Mouse (Mus musculus) adrenal gland, postnatal 14 days (tissue): Measurements from ENCODE around the gene Rps6ka5. TPM values are rescaled to one million over a fixed set of nuclear protein-coding genes. Genes with fewer than 3 reads are reported as not detected.

Experiments used
- DNase-seq: peaks from one replicate; pipeline ENCODE4 v3.0.0; 2021; ENCODE audit warnings: mixed read lengths
- total RNA-seq: library from RNA; stranded (reverse); gene quantifications from 2 replicates; pipeline ENCODE4 v1.2.3, GENCODE M21; 2021

Gene Rps6ka5
- total RNA-seq, 1 experiment from 2014 or later: 11.2 TPM

DNA sequence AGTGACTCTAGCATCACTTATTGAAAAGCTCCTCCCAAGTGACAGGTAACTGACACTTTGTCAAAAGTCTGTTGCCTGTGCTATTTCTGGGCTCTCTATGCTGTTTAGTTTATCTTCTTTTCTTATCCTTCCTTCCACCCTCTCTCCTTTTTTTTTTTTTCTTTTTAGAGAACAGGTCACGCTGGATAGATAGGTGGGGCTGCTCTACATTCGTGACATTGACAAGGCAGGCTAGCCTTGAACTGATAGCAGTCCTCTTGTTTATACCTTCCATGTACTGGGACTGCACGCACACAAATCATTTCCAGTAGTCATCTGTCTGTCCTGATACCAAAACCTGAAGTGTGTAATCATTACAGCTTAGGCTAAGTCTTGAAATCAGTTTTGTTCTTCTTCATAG lies 132.1 kb downstream of the Rps6ka5 start:
- no peak for DNase-seq

DNA sequence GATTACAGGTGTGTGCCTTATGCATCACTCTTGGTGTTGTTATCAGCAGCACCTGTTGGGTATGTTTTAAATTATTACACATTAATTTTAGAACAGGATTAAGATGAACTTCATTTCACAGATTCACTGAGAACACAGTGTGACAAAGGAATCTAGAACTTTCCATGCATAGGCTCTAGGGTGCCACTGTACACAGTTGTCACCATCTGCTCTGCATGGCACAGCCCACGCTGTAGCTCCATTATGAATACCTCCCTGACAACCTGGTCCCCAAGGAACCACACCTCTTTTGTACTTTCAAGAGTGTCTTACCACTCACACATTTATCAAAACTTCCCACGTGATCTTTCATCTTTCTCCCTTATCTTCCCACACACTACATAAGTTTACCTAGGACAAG lies 140.2 kb downstream of the Rps6ka5 start:
- no peak for DNase-seq

DNA sequence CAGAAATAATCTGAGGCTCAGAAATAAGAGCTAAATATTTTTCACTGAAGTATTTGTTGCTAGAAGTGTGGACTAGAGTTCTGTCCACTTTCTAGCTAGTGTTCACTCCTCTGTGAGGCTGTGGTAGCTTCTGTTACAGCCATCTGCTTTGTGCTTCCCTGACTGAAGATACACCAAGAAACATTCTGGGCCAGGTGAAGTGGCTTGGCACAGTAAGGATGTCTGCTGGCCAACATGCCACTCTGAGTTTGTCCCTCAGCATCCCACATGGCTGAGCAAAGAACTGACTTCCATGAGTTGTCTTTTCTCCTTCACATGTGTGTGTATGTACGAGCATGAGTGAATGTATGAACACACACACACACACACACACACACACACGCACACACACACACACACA lies 147.6 kb downstream of the Rps6ka5 start:
- DNase-seq: no peak

DNA sequence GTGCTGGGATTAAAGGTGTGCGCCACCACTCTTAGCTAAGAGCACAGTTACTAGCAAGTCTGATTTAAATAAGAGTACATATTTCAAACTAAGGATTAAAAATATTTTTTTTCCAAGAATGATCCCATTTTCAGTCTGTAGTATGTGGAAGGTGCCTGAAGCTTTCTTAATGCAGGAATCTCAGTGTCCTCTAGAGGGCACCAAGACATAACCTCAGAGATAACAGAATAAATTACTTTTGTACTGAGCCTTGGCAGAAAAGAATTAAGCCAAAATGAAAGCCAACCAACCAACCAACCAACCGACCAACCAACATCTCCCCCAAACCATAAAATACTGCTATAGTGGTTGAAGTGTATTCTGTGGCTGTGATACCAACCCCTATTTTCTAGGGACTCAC lies 148.5 kb downstream of the Rps6ka5 start:
- peak; percentile 31 for DNase-seq

DNA sequence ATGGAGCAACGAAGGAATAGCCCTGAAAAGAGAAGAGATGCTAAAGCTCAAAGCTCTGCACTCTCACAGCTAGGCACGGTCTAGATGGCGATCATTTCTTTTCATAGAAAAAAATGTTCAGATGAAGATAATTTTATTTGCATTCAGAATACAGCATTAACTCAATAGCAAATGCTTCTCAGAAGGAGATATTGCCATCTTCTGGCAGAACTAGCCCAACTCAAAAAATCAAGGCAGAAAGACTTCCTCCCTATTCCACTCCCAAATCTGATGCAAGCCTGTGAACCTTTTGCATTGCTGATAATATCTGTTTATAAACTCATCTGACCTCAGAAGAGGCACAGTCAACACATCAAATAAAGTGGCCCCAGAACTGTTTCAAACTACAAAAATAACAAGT lies 151.0 kb downstream of the Rps6ka5 start:
- DNase-seq: no peak

DNA sequence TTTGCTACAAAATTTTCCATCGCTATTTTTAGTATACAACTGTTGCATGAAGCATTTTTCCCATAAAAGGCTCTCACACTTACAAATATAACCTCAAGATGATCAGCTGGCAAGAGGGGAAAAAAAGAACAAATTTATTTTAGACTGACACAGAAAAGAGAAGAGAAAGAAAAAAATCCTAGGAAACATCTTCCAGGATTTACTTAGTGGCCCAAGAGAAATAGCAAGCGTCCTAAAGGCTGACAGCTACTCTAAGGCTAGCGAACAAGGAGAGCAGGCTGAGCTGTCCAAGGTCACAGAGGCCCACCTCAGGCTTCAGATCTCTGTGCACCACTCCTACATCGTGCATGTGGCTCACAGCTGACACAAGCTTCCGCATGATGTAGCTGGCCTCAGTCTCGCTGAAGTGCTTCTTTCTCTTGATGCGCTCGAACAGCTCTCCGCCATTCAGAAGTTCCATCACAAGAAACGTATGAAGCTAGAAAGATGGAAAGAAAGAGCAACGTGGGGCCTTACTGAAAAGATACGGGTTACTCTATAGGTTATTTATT lies 156.2 kb downstream of the Rps6ka5 start:
- no peak for DNase-seq

DNA sequence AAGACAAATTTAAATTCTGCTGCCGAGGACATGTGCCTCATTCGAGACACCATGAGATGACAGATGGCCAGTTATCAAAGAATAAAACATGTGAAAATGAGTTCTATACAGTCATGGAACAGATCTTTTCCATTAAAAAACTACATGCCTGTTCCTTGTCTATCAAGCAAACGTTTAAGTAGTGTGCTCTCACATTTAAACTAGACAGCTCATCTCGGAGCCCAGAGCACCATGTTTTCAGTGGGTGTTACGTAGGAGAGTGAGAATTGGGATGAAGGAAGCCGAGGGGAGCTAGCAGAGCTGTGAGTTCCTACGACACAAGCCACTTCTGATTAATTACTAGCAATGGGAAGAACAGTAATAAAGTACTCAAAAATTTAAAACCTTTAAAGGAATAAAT lies 158.0 kb downstream of the Rps6ka5 start:
- DNase-seq: no peak

DNA sequence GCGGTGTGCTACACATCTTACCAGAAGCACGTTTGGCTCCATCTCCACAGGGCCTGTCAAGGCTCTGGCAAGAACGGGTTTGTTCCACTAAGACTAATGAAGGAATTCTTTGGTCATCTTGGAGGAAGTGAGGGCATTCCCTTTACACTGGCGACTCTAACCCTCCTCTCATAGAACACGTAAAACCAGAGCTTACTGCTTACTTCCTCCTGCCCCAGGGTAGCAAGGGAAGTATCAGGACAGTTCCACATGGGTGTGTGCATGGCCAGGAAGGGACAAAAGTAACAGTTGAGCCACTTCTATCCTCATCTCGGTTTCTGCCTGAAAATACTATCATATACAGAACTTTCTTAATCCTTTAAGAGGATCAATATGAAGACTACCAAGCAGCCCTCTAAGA lies 158.7 kb downstream of the Rps6ka5 start:
- DNase-seq: no peak

DNA sequence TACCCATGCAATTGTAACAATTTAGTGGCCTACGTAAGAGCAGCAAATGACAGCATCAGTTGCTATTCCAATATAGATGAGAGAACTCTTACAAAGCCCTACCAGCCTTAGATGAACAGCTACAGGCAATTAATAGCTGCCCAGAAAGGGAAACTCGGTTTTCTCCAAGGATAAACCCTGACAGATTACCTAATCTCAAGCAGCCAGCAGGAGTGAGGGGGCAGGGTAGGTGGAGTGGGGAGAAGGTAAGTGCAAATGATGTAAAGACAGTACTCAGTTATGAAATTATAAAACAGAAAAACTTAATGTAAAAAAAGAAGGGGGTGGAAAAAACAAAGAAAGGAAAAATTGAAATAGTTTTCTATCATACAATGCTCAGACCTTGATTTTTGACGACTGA lies 159.2 kb downstream of the Rps6ka5 start:
- no peak for DNase-seq

DNA sequence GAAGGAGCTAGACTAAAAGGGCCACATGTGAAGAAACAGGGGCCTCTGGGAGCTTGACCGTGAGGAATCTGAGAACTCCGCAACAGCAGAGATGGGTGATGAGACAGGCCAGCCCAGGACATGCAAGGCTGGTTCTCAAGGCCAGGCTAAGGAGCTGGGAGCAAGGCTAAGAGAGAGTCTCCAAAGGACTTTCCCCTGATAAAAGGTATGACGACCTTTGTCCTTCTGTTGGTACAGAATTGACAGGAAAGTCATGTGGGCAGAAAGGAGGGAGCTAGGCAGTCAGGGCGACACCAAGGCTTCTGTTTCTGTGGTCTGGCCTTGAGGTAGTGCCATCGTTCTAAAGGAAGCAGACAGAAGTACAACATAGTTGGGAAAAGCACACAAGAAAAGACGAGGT lies 173.1 kb downstream of the Rps6ka5 start:
- DNase-seq: no peak

DNA sequence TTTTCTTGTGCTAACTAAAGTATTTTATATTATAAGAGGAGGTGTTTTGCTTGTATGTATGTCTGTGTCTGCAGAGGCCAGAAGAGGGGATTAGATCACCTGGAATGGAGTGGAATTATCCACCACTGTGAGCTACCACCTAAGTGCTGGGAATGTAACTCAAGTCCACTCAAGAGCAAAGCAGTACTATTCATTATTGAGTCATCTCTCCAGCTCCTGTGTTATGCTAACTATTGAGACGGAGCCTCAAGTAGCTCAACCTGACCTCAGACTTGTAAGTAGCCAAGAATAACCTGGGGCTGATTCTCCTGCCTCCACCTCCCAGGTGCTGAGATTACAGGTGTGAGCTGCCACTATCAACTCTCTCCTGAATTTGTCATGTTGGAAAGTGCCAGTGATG lies 174.8 kb downstream of the Rps6ka5 start:
- DNase-seq: no peak

DNA sequence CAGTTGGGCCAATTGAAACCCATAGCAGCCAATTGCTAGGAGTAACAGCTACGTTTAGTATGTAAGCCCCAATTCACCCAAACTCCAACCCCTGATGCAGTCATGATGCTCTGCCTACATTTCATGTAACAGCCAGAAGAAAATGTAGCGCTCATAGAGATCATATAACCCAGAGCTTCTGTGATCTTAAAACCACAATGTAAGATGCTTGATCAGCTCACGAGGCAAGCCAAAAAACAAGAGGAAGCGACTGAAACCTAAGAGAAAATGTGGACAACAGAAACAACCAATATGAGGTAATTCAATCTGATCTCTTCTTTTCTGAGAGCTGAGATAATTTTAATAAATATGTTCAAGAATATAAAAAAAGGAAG lies 182.6 kb downstream of the Rps6ka5 start:
- DNase-seq: no peak

DNA sequence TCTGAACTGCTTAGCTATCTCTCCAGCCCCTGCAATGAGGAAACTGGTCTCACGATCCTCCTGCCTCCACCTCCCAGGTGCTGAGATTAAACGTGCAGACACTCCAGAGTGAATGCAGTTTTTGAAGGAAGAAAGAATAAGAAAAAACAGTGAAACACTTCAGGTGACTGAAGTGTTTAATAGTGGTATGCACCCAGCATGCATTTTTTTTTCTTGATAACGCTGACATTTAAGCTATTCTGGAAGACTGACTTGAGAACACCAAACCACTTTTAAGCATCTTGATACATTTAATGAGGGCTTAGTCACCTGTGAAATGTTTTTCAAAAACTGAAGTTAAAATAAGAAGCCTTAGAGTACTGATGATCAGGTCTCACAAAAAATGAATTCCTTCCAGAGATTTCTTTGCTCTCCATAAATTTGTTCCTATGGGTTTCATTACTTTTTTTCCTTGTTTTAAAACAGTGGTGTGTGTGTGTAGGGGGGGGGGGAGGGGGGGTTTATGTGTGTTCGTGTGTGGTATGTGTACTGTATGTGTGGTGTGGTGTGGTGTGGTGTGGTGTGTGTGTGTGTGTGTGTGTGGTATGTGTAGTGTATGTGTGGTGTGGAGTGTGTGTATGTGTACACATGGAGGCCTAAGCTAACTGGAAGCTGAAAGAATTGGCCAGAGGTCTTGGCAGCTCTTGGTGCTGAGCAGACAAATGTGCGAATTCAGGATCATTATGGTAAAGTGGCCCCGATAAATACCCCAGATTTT lies 183.2 kb downstream of the Rps6ka5 start:
- no peak for DNase-seq

DNA sequence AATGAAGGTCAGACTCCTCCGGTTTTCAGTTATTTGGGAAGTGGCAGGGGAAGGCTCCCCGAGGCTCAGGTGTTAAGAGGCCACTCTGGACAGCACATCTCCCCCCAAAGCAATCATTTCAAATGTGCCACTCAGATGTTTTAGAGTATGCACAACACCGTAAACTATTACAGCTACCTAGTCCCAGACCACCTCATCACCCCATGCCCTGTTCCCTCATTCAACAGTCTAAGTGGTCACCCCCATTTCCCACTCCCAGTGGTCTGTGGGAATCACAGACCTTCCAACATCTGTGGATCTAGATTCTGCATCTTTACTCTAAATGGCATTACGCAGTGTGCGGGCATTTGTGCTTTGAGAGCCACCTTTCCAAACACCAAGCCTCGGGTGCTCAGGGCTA lies 184.3 kb downstream of the Rps6ka5 start:
- no peak for DNase-seq

DNA sequence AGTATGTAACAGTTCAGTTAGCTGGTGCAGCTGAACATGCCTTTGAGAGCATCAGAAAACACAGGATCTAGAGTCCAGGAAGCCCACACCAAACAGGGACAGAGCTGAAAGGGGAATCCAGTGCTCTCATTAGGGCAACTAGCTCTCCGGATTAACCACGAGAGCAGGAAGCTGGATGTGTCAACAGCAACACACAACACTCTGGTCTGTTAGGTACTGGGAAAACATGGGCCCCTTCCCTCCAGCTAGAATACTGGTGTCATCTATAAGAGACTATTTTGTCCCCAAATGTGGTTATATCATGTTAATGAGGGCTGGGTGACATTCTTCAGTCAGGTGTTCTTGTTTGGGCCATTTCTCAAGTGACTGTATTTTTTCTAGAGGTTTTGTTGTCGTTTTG lies 184.7 kb downstream of the Rps6ka5 start:
- DNase-seq: no peak

DNA sequence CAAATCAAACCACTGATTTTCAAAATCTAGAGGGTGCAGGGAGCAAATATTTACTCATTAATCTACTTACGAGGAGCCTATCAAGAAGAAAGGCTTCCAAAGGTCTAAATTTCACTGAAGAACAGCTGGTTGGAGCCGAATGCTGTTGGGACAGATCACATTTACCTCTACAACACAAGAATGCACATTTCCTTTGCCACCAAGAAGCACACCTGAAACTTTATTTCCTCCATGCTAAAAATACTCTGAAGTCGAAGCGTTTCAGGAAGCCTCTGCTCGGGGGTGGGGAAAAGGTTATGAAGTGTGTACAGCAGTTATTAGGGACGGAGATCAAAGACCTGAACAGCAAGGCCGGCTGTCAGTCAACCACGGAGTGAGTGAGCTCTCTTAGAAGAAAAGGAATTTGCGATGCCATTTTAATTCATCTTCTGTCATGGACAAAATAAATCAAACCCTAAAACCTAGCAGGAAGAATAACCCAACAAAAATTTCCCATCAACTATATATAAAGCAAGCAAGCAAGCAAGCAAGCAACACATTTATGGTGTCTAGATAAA lies 187.5 kb downstream of the Rps6ka5 start:
- DNase-seq: no peak

DNA sequence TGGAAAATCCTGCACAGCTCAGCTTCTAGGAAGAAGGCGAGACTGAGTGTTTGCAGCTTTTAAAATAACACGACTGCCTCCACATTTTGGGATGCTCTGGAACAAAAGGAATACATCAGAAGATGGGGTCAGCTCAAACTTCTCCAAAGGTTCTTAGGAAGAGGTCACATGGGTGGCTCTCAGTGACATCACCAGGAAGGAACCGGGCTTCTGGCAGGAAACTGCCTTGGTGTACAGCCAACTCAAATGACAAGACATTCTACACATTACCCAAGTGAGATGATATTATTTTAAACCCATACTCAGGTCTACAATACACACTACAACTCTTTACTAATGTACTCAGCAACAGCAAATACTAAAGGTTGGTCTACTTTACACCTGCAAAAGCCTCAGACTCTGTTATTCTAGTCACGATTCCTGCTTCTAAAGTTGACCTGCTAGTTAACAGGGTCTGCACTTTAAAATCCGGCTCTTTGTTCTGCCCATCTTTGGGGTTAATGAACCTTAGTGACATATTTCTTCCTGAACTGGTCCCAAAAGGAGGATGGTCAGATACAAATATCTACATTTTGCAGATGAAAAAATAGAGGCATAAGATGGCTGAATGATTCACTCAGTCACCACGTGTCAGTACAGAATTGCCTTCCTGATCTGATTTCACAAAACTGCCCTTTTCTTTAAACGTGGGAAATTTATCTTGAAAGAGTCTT lies 188.2 kb downstream of the Rps6ka5 start:
- DNase-seq: no peak

DNA sequence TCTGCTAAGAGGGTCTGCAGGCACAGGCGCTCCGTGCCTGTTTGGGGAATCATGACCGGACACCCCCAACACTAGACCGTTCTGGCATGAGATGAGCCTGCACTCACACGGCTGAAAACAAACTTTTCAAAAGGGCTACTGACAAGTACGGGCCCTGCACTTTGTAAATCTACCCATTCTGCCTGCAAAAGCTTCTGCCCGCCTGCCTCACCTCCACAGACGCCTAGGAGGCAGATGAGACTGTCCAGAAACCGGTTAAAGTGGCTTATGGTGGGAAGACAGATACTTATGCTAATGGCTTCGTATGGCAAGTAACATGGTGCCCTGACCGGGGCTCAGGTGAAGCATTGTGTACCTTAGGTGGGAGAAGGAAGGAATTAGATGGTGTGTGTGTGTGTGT lies 189.7 kb downstream of the Rps6ka5 start:
- no peak for DNase-seq

DNA sequence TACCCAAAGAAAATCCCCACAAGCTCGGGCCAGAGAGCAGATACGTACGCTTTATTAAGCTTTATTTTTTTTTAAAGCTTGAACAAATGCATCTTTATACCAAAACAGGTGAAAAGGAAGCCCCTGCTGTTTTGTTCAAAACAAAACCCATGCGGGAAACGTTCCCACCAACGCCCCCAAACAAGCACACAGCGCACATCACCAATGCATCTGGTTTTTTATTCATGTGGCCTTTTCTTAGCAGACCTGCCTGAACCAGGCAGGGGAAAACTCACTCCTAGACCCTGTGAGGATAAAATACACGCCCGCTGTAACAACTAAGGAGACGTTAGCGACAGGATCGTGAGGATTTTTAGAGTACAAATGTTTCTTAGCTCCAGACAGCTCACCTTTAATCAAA lies 191.8 kb downstream of the Rps6ka5 start:
- DNase-seq: no peak

DNA sequence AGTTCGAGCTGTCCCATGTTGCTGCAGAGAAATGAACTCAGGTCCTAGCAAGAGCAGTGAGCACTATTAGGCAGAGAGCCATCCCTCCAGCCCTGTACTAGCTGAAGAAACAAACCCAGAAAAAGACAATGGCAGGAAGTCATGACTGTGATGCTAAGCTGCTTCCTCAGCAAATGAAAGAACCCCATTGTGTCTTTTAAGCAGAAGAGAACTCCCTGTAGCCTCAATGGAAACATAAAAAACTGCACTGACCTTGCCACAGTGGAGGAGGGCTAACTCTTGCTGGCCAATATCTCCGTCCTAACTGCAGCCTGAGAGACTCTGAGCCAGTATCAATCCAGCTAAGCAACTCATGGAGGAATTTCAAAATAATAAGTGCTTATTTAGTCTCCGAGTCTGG lies 192.8 kb downstream of the Rps6ka5 start:
- DNase-seq: no peak

DNA sequence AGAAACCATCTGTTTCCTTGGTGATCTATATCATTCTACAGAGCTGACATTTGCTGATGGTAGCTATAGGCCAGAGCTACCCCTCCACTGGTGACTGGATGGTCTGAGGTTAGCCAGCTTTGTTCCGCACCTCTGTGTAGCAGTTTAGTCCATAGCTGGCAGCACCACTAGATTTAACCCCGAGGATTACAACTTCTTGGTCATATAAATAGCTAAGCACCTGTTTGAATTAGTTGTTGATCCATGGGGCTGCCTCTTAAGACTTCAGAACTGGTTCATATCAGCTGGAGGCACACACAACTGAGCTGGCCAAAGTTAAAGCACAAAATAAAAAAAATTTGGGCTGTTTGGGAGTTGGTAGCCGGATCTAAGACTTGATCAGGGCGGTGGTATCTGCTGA lies 193.6 kb downstream of the Rps6ka5 start:
- DNase-seq: no peak

DNA sequence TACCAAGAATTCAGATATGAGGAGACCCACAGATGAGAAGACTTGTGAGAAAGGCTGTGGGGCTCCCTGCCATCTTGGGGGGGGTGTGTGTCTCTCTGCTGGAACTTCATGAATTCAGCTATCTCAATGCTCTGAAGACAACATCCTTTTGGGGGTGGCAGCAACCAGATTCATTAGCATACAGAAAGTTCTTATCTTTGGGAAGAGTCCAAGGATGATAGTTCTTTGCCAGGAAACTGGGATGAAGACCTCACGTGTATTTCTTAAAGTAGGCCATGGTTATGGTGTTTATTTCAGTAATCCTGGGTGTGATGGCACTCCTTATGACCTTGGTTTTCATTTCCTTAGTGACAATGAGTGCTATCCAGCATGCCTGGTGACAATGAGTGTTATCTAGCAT lies 195.0 kb downstream of the Rps6ka5 start:
- DNase-seq: no peak

DNA sequence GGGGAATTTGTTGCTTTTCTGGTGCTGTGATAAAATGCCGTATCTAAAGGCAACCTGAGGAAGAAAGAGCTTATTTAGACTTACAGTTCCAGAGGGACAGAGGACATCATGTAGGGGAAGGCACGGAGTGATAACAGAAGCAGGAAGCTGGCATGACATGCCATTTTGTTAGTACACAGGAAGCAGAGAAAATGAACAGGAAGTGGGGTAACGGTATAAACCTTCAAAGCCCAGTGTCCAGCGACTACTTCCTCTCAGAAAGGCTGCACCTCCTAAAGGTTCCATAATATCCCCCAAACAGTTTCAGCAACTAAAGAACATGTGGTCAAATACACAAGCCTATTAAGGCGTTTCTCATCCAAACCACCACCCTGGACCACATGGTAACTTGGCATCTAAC lies 195.9 kb downstream of the Rps6ka5 start:
- DNase-seq: no peak

DNA sequence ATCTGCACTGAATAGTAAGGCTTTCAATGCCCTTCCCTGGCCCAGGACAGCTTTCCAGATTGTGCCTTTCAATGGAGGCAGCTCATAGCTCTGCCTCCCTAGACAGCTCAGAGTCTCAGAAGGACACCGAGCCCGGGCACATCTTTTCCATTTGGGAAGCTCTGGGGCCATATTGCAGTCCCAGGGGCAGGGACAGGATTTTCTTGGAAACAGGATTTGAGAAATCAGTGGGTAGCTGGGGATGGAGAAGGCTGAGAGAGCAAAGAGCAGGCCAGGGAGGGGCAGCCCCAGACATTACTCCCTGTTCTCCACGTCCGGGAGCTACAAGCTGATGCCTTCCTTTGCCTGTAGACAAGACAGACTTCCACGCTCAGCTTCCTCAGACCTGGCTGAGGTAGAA lies 197.1 kb downstream of the Rps6ka5 start:
- no peak for DNase-seq
